17 mouse cellular contexts compared by ENCODE assay signal in genomic region chr5:29927594-29927993, GRCm38 (mm10).
DNase-seq lines count a peak whose midpoint lies in the region; ATAC-seq lines count a peak whose summit lies in the region.
"Had no signal": no experiment of that assay in that cellular context is flagged by ENCODE, and none has a peak within 500 bp of the region (broad histone marks: within the 10 kb centered on the region; RNA-seq: fewer than 3 reads in every experiment).

No protein-coding gene starts in this region.

- ATAC-seq in megakaryocyte progenitor cell, adult 5-6 weeks (replicated peaks; ENCODE audit: poor library complexity): 0 out of 2 replicates have a peak, but pooled peaks have one; percentile 31
- ATAC-seq: forebrain, embryonic 13.5 days; forebrain, embryonic 15.5 days; forebrain, postnatal 0 days had no signal

- DNase-seq in 416B (ENCODE audit: low read depth): peak; percentile 58
- peak; percentile 26 for DNase-seq in MEL-GATA-1-ER (ENCODE audit: extremely low read depth, low read depth)
- no peak for DNase-seq in layer of hippocampus, adult 9-10 months (ENCODE audit: low spot score)
- DNase-seq in layer of hippocampus, adult 8-10 months (ENCODE audit: low spot score in 2 of 2): no peak
- DNase-seq: adrenal gland, adult 2 months; adrenal gland, postnatal 10 days; adrenal gland, postnatal 25 days; cerebellum, adult 11 months; cerebellum, adult 18-20 months; cerebellum, adult 8-10 months; cerebellum, adult 9-11 months; cerebellum, postnatal 14 days; cerebellum, postnatal 36 days; forebrain, postnatal 0 days had no signal

Comparison
In these comparisons a context has a peak if more than half of its experiments do, and no peak if none do; other contexts are left out.
1. DNase-seq: peak in 416B (single experiment) and MEL-GATA-1-ER (single experiment); none in layer of hippocampus, adult 9-10 months (single experiment) and layer of hippocampus, adult 8-10 months (0 of 2).